Mouse (Mus musculus): Measurements from ENCODE around the gene Olfr1198. TPM values are rescaled to one million over a fixed set of nuclear protein-coding genes. Genes with fewer than 3 reads are reported as not detected.

Gene Olfr1198
- 0.16 TPM for polyA plus RNA-seq (2017; shearing (Covaris generic))

GRCm38 (mm10) chr2:88751270-88751669 is at the start of gene Olfr1198:
Olfr1198 (minus strand) TSS chr2:88751370.

GRCm38 (mm10) chr2:88792736-88793135 is 41.6 kb upstream of the Olfr1198 start, which contains the start of gene Olfr1201:
Olfr1201 (plus strand) TSS chr2:88793036.

GRCm38 (mm10) chr2:88770388-88770787 is 19.2 kb upstream of the Olfr1198 start, which contains the start of gene Olfr1200:
Olfr1200 (minus strand) TSS chr2:88770488.

DNA sequence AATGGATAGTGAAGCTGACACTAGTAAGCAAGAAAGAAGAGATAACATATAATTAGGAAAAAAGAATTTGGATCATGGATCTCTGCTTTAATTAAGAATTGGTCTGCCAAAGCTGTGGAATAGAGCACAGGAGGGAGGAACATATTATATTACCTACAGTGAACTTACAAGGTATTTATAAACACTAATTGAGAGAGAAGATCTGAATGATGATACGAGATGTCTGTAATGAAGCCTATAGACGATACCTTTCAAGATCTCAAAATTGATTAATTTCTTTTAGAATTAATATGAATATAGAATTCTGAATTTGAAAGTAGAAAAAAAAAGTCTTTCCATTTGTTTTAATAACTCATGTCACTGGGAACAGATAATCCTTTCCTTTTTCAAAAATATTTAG is 9.2 kb upstream of the Olfr1198 start, which contains the start of gene Olfr1199:
Gene Olfr1199 (minus strand): TSS at position 101 of the 400 bp plus-strand sequence.

DNA sequence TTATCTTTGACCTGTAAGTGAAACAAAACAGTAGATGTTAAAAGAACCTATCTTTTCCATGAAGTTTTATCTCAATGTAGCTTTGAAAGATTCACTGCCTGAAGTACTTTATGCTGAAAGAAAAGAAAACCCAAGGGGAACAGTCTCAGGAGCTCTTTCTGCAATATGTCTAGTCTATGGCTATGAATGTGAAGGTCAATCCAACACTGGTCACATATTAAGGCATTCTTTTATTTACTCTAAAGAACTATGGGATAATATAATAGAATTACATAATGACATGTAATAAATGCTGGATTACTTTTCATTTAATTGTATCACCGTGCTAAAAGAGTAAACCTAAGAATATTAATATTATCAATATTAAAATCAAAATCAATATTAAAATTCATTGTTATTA is 18.9 kb downstream of the Olfr1198 start, which contains the start of gene Olfr1197:
Gene Olfr1197 (minus strand): TSS at position 101 of the 400 bp plus-strand sequence.

GRCm38 (mm10) chr2:88704497-88704896 is 46.7 kb downstream of the Olfr1198 start, which contains the start of gene Olfr1196:
Olfr1196 (minus strand) TSS chr2:88704597.

Other genes starting within 250 kb of the Olfr1198 start
- gene Olfr1186, start 232.8 kb downstream of the Olfr1198 start, polyA plus RNA-seq (2017; shearing (Covaris generic)), result not detected
- gene Olfr1188, start 194.4 kb downstream of the Olfr1198 start, polyA plus RNA-seq (2017; shearing (Covaris generic)), result not detected
- gene Olfr1189, start 164.9 kb downstream of the Olfr1198 start, polyA plus RNA-seq (2017; shearing (Covaris generic)), result not detected
- gene Olfr1191-ps1, start 110.8 kb downstream of the Olfr1198 start, polyA plus RNA-seq (2017; shearing (Covaris generic)), result not detected
- gene Olfr1192-ps1, start 102.9 kb downstream of the Olfr1198 start, polyA plus RNA-seq (2017; shearing (Covaris generic)), result not detected
- not detected for gene Olfr1193, start 75.7 kb downstream of the Olfr1198 start, polyA plus RNA-seq (2017; shearing (Covaris generic))
- not detected for gene Olfr1195, start 62.2 kb downstream of the Olfr1198 start, polyA plus RNA-seq (2017; shearing (Covaris generic))
- not detected for gene Olfr1196, start 46.8 kb downstream of the Olfr1198 start, polyA plus RNA-seq (2017; shearing (Covaris generic))
- not detected for gene Olfr1197, start 19.0 kb downstream of the Olfr1198 start, polyA plus RNA-seq (2017; shearing (Covaris generic))
- gene Olfr1199, start 9.1 kb upstream of the Olfr1198 start, polyA plus RNA-seq (2017; shearing (Covaris generic)), result not detected
- gene Olfr1200, start 19.1 kb upstream of the Olfr1198 start, polyA plus RNA-seq (2017; shearing (Covaris generic)), result not detected
- gene Olfr1201, start 41.7 kb upstream of the Olfr1198 start, polyA plus RNA-seq (2017; shearing (Covaris generic)), result not detected
- not detected for gene Olfr1202, start 63.1 kb upstream of the Olfr1198 start, polyA plus RNA-seq (2017; shearing (Covaris generic))
- not detected for gene Olfr1205, start 78.4 kb upstream of the Olfr1198 start, polyA plus RNA-seq (2017; shearing (Covaris generic))
- gene Olfr1204, start 97.9 kb upstream of the Olfr1198 start, polyA plus RNA-seq (2017; shearing (Covaris generic)), result not detected
- not detected for gene Olfr1206, start 111.9 kb upstream of the Olfr1198 start, polyA plus RNA-seq (2017; shearing (Covaris generic))
- not detected for gene Olfr1208, start 150.9 kb upstream of the Olfr1198 start, polyA plus RNA-seq (2017; shearing (Covaris generic))
- gene Olfr1209, start 163.8 kb upstream of the Olfr1198 start, polyA plus RNA-seq (2017; shearing (Covaris generic)), result not detected
- gene Olfr1211, start 186.7 kb upstream of the Olfr1198 start, polyA plus RNA-seq (2017; shearing (Covaris generic)), result not detected
- gene Olfr1212, start 202.6 kb upstream of the Olfr1198 start, polyA plus RNA-seq (2017; shearing (Covaris generic)), result not detected
- gene Gm13762, start 228.9 kb upstream of the Olfr1198 start, polyA plus RNA-seq (2017; shearing (Covaris generic)), result not detected
- gene Olfr1214, start 241.3 kb upstream of the Olfr1198 start, polyA plus RNA-seq (2017; shearing (Covaris generic)), result not detected